Comparison of ENCODE assay signal across 9 mouse cellular contexts in the genomic region with DNA sequence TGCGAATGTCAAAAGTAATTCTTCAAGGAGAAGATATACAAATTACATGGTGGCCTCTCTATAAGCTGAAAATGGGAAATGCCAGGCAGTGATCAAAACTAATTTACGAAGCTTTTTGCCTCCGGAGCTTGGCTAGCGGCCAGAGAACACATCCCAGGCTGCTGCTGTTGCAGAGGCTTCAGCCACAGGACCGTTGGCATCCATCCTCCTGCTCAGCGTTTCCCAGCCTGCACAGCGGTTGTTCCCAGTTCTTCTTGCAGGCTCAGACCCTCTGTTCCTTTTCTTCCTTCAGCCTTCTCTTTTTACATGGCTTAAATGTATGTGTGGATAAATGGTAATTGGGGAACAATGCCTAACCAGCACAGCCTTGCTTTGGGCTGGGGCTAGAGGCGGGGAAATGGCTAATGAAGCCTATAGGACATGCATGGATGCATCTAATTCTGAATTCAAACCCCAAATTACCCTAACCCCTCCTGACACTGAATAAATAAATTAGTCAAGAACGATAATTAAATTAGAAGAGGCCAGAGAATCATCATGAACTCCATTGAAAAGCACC. TPM values are rescaled to one million over a fixed set of nuclear protein-coding genes. Genes with fewer than 3 reads are reported as not detected.
DNase-seq lines count a peak whose midpoint lies in the region; ATAC-seq lines count a peak whose summit lies in the region.
"Had no signal": no experiment of that assay in that cellular context is flagged by ENCODE, and none has a peak within 500 bp of the region (broad histone marks: within the 10 kb centered on the region; RNA-seq: fewer than 3 reads in every experiment).

No protein-coding gene starts in this region.

- ATAC-seq in cerebellum, adult (ENCODE audit: insufficient number of reproducible peaks, low FRiP score, low TSS enrichment): no peak
- peak; percentile 94 for ATAC-seq in neural tube, embryonic 11.5 days (ENCODE audit: insufficient read depth, low FRiP score, low TSS enrichment)
- ATAC-seq in heart, embryonic 13.5 days (ENCODE audit: extremely low read depth, insufficient number of reproducible peaks, low FRiP score, low TSS enrichment): no peak

- no peak overlapping the region for H3K4me3 ChIP-seq in neural tube, embryonic 11.5 days (ENCODE audit: low read depth, low read length)
- no peak overlapping the region for H3K4me3 ChIP-seq in heart, embryonic 13.5 days
- H3K4me3 ChIP-seq: left cerebral cortex, adult 2 months had no signal

- no peak overlapping the region for H3K4me2 ChIP-seq in neural tube, embryonic 11.5 days (ENCODE audit: low read depth)
- no peak overlapping the region for H3K4me2 ChIP-seq in heart, embryonic 13.5 days

- H3K36me3 ChIP-seq in neural tube, embryonic 11.5 days (ENCODE audit: control insufficient read depth, insufficient read depth, low read length): no peaks in the 10 kb centered on the region
- no peaks in the 10 kb centered on the region for H3K36me3 ChIP-seq in heart, embryonic 13.5 days

- WGBS in neural tube, embryonic 11.5 days: 47% methylated on average over 9 of the region's 9 CpGs
- WGBS in heart, embryonic 13.5 days: 41% methylated on average over 9 of the region's 9 CpGs

- H3K27ac ChIP-seq in neural tube, embryonic 11.5 days (ENCODE audit: low read depth, low read length): peak overlapping the region; percentile 73
- peak overlapping the region; percentile 26 for H3K27ac ChIP-seq in heart, embryonic 13.5 days (replicated peaks)
- H3K27ac ChIP-seq: left cerebral cortex, adult 2 months had no signal

- H3K4me1 ChIP-seq in neural tube, embryonic 11.5 days (ENCODE audit: control insufficient read depth, insufficient read depth, low read length): 0 out of 2 replicates have a peak, but pooled peaks cover 3% of the 10 kb centered on the region
- H3K4me1 ChIP-seq in heart, embryonic 13.5 days: peaks cover 22% of the 10 kb centered on the region

- H3K27me3 ChIP-seq in neural tube, embryonic 11.5 days (ENCODE audit: control insufficient read depth, insufficient read depth, low read length): no peaks in the 10 kb centered on the region
- H3K27me3 ChIP-seq in heart, embryonic 13.5 days (replicated peaks): no peaks in the 10 kb centered on the region

- DNase-seq in cerebellum, adult 18-20 months: peak; percentile 19 to 21
- peak; percentile 66 for DNase-seq in neural tube, embryonic 11.5 days (ENCODE audit: low spot score)
- no peak for DNase-seq in neural tube, embryonic 10.5 days (ENCODE audit: extremely low spot score, low spot score)
- peak; percentile 25 to 32 for DNase-seq in layer of hippocampus, adult 8-10 months (ENCODE audit: low spot score in 2 of 2)
- peak; percentile 71 to 73 for DNase-seq in right cerebral cortex, postnatal 10 days (ENCODE audit: low spot score in 2 of 2)
- no peak for DNase-seq in thymus, postnatal 10 days (ENCODE audit: low spot score in 2 of 2)

- no peak overlapping the region; the same call in 1 of the 2 replicates for H3K9ac ChIP-seq in neural tube, embryonic 11.5 days (ENCODE audit: low read length)
- no peak overlapping the region for H3K9ac ChIP-seq in heart, embryonic 13.5 days

- no peaks in the 10 kb centered on the region for H3K9me3 ChIP-seq in neural tube, embryonic 11.5 days (ENCODE audit: control insufficient read depth, low read length)
- no peaks in the 10 kb centered on the region for H3K9me3 ChIP-seq in heart, embryonic 13.5 days

RNA-seq across cellular contexts. Expression of a gene that starts 54.9 kb away (rescaled TPM):
- polyA plus RNA-seq in neural tube, embryonic 11.5 days (2014; fragmentation: Nextera tagmentation; extraction: Ambion mirVana): 46.2 and 57.3 TPM in 2 replicates
- polyA plus RNA-seq in heart, embryonic 13.5 days (2015; fragmentation: Nextera tagmentation; extraction: Ambion mirVana): 28.7 and 30.8 TPM in 2 replicates
- total RNA-seq in layer of hippocampus, adult 8-10 months (2022): 10 to 100 TPM; 58.1 to 64.8 (median 60.8) TPM

Comparison
In these comparisons a context has a peak if more than half of its experiments do, and no peak if none do; other contexts are left out.
1. DNase-seq: peak in cerebellum, adult 18-20 months (2 of 2), neural tube, embryonic 11.5 days (single experiment), layer of hippocampus, adult 8-10 months (2 of 2) and right cerebral cortex, postnatal 10 days (2 of 2); none in neural tube, embryonic 10.5 days (single experiment) and thymus, postnatal 10 days (0 of 2).